Mouse (Mus musculus) ES-Bruce4 (cell line): ENCODE data around the gene Ercc1.

Source experiments
- CTCF ChIP-seq: IDR thresholded peaks from one replicate; pipeline ENCODE4 v1.8.1; 2011; ENCODE audit warnings: low read depth, low read length
- EP300 ChIP-seq: IDR thresholded peaks from 2 replicates; pipeline ENCODE4 v1.6.1; 2011; ENCODE audit warnings: low read depth, low read length; ENCODE audit not compliant: insufficient read depth
- POLR2A ChIP-seq: IDR thresholded peaks from one replicate; pipeline ENCODE4 v1.8.1; 2011; ENCODE audit warnings: low read length; ENCODE audit not compliant: insufficient read depth

GRCm38 (mm10) chr7:19360944-19361343 lies 16.4 kb downstream of the Ercc1 start:
- no peak for TF ChIP-seq POLR2A
- TF ChIP-seq CTCF = no peak
- no peak for TF ChIP-seq EP300
